Mouse (Mus musculus) kidney, adult 18-20 months (tissue): Measurements from ENCODE around the gene Rc3h2.

Source experiments
- DNase-seq: peaks from one replicate; pipeline ENCODE4 v3.0.0; 2021

Gene Rc3h2

DNA sequence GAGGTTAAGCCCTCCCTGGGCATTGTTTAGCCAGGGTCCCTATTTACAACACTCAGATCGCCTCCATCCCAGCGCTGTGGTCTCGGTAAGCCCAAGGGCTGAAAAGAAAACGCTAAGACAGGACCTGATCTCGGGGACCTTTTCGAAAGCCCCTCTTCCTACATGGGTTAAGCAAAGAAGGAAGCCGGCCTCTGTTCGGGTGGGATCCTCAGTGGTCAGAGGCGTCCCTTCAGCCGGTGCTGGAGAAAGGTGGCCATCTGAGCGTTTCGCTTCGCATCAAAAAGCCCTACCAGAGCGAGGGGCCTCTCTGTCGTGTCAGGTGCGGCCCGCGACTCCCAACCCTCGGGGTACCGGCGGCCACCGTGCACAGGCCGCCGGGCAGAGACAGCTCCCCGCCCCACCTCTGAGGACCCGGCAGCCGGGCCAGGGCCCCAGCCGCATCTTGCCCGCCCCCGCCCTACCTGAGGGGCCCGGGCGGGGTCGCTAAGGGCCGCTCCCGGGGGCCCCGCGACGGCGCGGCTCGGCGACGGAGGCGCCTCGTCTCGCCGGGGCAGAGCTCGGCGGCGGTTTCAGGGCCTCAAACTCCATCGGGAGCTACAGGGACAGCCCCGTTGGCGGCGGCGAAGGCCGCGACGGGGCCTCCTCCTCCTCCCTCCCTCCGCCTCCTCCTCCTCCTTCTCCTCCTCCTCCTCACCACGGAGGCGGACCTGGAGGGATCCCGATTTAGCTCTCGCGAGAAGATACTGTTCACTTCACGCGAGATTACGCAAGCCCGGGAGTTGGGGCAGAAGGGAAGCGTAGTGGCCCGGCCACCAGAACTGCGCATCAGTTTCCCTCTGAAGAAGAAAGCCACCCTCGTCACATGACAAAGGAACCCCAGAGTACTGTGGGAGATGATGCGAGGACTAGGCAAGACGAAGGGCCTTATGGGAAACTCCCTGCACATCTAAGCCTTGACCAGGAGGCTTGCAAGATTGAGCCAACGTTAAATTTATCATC is at the start of gene Rc3h2:
Rc3h2 (minus strand) TSS at position 598 of the 999 bp plus-strand sequence.
- DNase-seq = peak; percentile 92

DNA sequence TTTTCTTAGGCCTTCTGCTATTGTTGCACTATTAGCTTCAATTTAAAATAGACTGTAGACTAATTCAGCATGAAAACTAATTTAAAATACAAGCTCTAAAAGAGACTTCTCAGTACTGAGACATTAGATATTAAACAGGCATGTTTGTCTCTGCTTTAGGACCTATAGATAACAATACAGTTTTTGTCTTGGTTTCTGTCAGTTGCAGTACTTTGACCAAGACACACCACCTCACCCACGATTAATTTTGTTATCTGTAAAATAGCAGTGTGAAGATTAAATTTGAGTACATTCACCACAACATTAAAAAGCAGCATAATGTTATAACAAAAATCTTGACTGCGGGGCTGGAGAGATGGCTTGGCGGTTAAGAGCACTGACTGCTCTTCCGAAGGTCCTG is 43.6 kb upstream of the Rc3h2 start:
- no peak for DNase-seq

DNA sequence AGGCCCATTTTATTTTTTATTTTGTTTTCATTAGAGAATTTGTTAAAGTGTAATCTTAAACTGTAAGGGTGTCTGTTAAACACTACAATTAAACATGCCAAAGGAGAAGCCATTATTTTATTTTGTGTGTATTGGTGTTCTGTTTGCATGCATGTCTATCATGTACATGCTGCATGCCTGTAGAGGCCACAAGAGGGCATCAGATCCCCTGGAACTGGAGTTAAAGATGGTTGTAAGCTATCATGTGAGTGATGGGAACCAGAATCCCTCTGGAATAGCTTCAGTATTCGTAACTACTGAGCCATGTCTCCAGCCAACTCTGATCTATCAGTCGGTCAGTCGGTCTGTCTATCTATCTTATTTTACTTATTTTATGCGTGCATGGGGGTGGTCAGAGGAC is 38.0 kb upstream of the Rc3h2 start:
- DNase-seq = no peak

DNA sequence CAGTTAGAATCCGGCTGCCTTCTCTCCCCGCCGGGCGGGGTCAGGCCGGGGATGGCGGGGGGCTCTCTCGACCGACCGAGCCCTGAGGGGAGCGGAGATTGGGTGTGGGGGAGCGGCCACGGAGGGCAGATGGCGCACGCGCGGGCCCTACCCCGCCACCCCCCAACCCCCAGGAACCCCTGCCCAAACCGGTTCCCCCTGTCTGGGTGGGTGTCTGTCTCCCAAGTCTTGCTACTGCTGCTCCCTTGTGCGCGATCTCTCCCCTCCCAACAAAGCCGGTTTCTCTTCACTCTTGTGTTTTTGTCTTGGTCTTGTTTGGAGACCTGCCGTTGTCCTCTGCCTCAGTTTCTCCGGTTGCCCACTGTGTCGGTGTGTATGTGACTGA is 29.7 kb upstream of the Rc3h2 start:
- DNase-seq = no peak

DNA sequence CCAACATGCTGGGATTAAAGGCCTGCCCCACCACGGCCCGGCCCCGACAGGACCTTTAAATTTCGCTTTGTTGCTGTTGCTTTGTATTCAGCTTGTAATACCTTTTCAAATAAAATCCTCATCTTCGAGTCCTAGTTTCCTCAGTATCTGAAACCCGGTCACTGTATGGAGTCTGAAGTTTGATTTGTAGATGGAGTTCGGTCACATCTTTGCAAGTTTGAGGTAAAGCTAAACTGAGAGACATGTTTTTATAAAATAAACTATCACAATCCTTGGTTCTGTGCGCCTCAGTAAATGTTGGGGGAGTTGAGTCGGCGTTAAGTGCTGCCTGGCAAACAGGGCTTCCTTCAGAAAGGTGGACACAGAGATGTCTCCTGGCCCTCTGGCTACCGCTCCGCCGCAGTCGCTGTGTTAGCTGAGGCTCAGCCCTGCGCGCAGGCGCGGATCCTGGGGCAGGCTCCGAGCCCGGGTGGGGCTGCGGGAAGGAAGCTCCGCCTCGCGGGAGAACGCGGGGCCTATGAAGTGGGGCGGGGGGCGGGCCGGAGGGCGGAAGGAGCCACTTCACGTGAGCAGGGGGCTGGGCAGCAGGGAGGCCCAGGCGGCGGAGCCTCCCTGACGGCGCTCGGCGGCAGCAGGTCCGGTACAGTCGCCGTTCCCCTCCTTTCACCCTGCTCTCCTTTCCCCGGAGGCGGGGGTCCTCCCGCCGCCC is 29.1 kb upstream of the Rc3h2 start:
- peak; percentile 91 for DNase-seq

DNA sequence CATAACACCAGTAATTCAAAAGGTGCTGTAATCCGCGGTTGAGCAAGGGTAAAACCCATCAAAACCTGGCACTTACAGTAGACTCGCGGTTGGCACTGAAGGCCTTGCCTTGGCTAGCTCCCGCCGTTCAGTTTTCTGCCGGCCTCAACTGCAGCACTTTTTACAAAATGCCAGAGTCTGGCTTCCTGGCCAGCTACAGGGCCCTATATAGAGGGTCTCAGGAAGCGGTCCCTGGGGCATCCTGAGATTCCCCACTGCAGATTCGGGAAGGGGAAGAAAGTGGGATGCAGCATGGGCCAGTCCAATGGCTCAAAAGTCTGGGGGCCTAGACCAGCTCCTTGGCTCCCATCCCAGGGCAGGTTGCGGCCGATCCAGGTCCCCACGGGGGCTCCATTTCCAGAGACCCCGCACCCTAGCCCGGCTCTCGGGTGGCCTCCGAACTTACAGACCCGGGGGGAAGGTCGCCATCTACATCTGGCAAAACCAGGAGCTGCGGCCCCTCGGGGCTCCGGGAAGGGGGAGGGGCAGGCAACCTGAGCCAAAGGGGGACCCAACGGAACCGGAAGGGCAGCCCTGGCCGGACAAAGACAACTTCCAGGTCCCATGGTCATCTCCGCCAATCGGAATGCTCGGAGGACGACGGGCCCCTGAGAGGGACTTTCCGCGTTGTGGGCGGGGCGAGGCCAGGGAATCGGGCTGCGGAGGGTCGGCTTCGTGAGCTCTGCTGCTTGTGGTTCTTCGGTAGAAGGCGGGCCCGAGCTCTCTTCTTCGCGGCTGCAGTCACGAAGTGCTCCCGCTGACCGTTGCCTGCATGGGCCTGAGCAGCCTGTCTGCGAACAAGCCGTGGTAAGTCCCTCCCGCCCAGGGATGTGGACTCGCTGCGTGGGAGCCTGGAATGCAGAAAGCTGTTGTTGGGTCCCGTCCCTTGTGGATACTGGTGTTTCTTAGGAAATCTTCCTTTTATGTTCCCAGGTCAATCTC is 20.2 kb upstream of the Rc3h2 start, which contains the start of the genes Zbtb26, Zbtb6 and Rabgap1:
Zbtb26 (minus strand) TSS at position 525 of the 981 bp plus-strand sequence.
Zbtb6 (minus strand) TSS at position 561 of the 981 bp plus-strand sequence.
Rabgap1 (plus strand) TSS at position 669 of the 981 bp plus-strand sequence.
- DNase-seq = peak; percentile 96

DNA sequence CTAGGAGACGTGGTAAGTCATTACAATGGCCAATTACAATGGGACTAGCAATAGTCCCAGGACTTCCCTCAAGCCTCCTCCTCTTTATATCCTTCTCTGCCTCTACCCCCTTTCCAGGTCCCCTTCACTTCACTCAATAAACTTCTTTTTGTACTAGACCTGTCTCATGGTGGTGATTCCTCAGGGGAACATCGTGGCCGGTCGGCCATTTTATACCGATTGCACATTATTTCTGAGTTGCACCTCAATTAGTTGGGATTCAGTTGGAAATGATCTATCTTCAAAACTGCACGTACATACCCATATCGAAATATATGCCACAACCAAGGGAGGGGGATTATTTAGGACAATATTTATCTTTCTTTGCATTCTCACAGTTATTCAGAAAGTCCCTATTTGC is 8.9 kb upstream of the Rc3h2 start:
- DNase-seq = no peak

DNA sequence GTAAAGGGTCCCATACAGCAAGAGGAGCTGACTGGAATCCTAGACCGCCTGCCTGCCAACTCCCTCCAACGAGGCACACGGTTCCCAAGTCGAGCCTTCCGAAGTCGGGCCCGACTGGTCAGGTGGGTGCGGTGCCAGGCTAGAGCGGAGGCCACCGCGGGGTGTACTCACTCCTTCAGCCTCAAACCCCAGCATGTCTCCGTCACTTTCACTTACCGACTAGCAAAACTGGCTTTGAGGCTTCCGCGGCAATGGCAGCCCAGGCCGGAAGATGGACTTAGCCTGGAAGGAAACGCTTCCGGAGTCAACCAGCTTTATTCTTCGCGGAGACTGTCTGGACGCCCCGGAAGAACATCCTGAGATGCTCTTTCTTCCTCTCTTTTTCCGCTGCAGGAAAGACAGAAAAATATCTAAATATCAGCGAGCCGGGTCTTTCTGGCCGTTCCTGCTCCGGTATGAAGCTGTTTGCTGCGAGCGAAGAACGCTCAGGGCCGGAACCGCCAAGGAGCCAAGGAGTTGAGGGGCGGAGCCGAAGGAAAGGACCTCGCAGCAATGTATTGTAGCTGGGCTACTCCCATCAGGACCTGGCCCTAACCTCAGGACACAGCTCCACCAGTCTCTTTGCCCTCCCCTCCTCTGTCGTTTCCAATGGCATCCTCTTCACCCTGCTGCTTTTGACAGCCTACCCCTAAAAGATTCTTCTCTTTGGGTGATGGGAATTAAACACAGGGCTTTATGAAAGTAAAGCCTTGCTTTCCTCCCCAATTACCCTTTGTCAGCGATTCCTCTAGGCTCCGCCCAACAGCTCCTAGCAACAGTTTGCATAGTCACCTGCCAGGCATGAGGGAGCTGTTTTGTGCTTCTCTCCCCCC is 8.1 kb upstream of the Rc3h2 start:
- DNase-seq = peak; percentile 83

DNA sequence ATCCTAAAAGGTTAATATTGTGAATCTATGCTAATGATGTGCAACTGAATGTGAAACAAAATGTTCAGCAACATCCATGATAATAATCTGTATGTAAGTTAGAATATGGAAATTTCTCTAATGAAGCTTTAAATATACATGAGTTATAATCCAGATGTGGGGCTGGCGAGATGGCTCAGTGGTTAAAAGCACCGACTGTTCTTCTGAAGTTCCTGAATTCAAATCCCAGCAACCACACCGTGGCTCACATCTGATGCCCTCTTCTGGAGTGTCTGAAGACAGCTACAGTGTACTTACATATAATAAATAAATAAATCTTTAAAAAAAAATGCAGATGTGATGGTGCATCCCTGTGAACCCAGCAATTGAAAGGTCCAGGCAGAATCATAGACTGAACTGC is 968 bp upstream of the Rc3h2 start:
- no peak for DNase-seq

DNA sequence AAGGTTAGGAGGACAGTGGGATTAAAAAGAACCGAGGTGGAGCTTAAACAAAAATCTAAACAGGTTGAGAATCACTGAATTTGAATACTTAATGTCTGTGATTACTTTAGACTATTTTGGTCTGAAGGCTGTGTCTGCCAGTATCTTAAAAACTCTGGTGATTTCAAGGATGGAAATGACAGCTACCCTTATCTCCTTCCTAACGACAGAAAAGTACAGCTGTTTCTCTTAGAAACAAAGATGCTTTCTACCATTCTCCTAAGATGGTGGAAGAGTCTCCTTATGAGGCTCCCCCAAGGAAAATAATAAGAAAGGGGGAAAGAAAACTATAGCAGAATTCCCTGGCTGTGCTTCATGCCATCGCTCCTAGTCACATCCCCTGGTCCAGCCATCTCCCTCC is 800 bp downstream of the Rc3h2 start:
- DNase-seq = no peak

DNA sequence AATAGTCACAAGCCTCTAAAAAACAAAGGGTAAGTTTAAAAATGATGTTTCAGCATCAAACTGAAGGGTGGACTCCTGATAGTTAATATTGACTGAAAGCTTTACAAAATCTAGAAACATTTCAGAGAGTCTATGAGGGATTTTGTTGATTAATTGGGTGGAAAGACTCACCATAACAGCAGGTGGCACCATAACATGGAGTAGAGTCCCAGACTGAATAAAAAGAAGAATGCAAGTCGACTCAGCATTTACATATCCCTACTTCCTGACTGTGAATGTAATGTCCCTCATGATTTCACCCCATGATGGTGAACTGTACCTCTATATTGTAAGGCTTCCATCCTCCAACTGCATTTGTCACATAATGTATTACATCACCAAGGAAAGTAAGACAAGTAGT is 27.2 kb downstream of the Rc3h2 start:
- DNase-seq = no peak

DNA sequence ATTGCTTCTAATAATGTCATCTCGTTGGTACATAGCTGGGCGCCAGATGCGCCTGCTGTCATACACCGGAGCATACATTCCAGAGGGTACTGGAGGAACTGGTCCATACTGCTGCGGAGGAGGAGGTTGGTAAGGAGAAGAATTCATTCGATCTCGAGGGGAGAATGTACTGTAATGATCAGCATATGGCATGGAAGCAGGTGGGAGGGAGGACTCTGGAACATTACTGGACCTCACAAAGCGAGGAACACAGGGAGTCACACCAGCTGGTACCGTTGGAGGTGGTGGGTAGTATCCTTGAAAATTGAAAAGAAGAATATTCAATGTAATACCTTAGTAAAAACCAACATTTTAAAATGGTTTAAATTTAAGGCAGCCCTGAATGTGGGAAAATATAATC is 39.8 kb downstream of the Rc3h2 start:
- DNase-seq = no peak

DNA sequence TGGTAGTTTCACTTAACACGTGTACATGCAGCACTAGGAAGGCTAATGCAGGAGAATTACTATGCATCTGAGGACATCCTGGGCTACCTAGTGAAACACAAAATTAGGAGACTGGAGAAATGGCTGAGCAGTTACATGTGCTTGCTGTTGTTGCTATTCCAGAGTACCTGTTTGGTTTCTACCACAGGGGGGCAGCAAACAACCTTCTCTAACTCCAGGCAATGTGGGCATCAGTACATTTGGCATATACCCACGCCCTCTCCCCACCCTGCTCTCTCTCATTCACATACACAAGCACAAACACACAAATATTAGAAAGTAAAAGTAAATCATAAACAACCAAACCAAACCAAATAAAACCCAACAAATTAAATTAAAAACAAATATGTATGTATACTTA is 42.5 kb downstream of the Rc3h2 start:
- peak; percentile 55 for DNase-seq

DNA sequence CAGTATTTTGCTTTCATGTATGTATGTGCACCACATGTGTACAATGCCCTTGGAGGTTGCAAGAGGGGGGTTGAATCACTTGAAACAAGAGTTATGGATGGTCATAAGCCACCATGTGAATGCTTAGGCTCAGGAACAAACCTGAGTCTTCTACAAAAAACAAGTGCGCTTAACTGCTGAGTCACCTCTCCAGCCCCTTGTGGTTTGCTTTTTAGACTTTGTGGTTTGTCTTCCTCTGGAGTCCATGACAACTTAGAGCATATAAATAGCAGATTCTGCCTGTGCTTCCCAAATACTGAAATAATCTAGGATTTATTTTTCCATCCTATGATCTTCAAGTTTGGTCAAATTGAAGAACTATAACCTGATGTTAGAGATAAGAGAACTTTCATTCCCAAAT is 46.7 kb downstream of the Rc3h2 start:
- no peak for DNase-seq

DNA sequence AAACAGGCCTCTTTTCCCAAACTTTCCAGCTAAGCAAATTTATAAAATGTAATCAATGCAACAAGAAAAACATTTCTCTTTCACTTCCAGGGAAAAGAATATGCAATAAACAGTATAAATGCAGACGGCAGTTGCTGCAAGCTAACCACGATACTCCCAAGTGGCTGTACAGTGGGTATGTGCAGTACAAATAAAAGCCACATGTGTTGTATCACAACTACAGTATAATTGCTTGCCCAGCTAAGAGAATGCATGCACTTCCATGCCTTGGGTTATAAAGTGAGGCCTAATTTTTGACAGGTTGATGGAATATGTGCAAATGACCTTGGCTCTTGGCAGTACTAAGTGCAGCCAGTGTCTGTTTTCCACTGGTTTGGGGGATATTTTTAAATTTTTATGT is 52.1 kb downstream of the Rc3h2 start:
- DNase-seq = no peak

DNA sequence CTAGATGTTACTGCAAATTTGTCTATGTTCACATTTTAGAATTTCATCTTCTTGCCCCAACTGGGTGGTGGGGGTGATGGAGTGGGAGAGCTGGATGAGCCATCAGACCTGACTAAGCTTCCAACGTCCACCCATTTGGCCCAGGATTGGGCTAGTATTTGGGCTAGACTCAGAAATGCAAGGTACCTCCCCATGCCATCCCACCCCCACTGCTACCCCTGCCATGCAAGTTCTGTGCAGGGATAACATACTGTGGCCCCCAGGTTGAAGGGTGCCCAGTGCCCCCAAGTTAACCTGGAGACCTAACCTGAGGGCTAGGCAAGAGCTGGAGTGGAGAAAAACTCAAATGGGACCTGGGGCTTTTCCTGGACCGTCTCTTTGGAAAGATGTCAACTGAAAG is 62.8 kb downstream of the Rc3h2 start:
- no peak for DNase-seq

DNA sequence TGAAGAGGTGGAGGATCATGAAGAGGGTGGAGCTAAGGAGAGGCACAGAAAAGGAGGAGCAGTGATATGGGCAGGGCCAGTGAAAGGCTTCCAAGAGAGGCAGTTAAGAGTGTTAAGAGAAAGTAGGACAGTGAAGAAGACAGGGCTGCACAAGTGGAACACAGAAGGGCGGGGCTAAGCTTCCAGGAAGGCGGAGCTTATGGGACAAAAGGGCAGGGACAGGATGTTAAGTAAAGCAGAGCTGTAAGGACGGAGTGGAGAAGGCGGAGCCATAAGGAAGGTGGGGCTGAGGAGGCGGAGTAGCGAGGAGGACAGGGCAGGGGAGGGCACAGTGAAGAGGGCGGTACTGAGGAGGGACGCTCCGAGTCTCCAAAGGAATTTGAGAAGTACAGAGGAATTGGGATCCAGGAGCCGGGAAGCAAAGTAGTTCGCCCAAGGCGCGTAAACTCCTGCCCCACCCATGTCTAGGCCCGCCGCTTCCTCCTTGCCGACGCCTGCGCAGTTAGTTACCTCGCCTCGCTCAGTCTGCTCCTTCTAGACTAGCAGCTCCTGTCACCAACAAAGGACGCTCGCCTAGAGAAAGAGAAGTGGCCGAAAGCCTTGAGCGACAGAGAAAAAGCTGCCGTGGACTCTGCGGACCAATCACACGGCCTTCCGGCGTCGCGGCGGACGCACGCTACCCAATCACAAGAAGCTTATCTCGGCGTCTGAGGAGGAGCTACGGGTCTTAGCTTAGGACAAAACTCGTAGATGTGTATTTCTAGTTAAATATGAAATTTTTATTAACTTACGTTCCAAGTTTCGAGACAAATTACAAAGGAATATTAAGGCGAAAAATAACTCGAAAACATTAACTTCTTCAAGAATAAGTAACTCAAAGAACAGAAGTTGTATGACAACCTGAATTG is 63.8 kb downstream of the Rc3h2 start, which contains the start of gene Pdcl:
Pdcl (minus strand) TSS at position 700 of the 908 bp plus-strand sequence.
- peak; percentile 93 for DNase-seq

DNA sequence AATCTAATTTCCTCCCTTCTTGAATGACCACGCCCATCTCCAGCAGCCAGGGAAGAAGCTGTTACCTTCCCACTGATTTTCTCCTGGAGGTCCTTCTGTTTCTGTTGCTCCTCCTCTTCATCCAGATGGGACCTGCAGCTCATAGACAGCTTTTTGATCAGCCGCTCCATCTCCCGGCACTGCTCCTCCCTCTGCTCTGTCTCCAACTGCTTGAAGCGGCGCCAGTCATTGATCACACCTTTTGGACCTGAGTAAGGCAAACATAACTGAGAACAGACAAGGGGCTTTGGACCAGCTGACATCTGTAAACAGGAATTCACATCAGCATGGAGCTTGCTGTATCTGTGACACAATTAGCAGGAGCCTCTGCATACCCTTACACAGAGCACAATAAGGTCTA is 67.1 kb downstream of the Rc3h2 start:
- no peak for DNase-seq

DNA sequence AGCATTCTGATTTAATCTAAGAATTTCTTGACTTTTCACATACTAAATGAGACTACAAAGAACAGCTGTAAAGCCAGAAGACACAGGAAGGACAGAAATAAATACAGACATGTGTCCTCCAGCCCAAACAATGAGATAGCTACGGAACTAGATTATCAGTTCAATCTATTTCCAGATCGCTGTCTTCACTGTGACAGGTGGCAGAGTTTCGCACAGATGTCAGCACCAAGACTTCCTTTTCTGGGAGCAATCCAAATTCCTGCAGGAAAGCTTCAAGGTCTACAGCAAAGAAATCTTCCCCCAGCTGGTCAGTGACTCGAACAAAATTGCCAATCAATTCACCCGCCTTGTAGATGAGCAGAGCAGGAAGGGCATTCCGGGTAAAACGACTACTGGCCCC is 71.0 kb downstream of the Rc3h2 start:
- DNase-seq = no peak

DNA sequence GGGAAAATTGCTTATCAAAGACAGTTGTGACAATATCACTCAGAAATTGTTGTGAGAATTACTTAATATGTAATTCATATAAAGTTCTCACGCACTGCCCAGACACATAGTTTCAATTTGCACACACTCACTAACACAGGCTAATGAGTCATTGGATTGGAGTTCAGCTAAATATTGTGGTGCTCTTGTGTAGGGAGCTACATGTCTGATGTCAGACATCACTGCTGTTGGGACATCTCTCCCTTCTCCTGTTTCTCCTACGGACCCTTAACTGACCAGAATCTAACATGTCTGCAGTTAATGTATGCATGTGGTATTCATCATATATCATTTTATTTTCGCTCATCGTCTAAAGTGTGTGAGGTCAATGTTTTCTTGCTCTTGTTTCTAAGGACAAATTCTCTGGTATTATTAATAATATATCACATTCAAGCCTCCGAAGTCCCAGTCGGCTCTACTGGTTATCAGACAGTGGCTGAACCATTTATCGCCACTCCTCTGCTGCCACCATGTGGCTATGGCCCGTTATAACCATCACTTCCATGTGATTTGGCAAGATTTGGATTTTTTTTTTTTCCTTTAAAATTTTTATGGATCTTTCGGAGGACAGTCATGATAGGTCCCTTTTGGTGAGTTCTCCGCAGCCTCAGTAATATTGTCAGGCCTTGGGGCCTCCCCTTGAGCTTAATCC is 84.1 kb downstream of the Rc3h2 start:
- peak; percentile 52 for DNase-seq
